Mouse (Mus musculus): Measurements from ENCODE around the gene Sys1. TPM values are rescaled to one million over a fixed set of nuclear protein-coding genes. Genes with fewer than 3 reads are reported as not detected.
A peak's percentile ranks its signal among the peaks of the same experiment; 100 is the strongest.

Gene Sys1
- total RNA-seq, 2 experiments from 2014 or later, result 43.9 to 45.8 TPM

DNA sequence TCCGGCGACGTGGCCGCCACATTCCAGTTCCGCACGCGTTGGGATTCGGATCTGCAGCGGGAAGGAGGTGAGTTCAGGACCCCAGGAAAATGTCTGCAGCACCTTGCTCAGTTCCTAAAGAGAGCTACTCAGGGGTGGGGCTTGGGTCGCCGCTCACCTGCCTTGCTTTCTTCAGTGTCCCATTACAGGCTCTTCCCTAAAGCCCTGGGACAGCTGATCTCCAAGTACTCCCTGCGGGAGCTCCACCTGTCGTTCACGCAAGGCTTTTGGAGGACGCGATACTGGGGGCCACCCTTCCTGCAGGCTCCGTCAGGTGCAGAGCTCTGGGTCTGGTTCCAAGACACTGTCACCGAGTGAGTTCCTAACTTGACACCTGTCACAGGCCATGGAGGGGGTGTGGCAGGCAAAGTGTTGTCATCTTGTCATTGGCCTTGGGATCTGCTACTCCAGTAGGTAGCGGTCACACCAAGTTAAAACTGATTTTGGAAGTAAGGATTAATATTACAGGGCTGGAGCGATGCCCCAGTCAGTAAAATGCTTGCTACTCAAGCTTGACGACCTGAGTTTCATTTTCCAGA is 41.0 kb downstream of the Sys1 start:
- DNase-seq (ENCODE audit: low spot score in 2 of 2), result no peak

DNA sequence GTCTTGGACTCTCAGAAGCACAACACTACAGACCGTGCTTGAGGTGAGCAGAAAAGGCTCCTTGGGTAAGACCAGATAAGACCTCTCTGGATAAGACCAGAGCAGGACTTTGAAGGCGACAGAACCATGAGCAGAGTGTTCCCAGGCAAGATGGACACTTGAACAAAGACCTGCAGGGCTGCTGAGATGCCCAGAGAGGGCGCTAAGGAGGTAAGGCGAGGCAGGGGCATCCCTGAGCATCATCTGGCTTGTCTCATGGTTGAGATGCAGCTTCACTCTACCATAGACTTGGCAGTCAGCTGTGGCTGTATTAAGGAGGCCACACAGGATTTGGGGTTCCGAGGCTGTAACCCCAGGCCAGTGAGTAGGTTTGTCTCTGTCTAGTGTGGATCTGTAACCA is 42.6 kb downstream of the Sys1 start:
- no peak for DNase-seq (ENCODE audit: low spot score in 2 of 2)

DNA sequence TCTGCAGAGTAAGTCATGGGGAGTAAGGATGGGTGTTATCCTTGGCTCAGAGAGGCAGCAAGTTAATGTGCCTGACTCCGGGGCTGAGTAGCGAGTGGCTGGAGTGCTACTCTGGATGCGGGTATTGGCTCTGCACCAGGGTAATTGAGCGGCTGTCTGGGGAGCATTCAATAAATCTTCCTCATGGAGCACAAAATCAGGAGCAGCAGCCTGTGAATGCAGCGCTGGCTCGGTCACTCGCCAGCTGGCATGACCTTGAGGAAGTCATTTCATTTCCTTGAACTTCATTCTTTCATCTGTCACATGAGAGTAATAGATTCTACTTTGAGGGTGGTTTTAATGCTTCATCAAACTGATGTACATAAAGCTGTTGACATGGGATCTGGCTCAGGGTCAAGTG is 43.7 kb downstream of the Sys1 start:
- DNase-seq (ENCODE audit: low spot score in 2 of 2), result no peak

DNA sequence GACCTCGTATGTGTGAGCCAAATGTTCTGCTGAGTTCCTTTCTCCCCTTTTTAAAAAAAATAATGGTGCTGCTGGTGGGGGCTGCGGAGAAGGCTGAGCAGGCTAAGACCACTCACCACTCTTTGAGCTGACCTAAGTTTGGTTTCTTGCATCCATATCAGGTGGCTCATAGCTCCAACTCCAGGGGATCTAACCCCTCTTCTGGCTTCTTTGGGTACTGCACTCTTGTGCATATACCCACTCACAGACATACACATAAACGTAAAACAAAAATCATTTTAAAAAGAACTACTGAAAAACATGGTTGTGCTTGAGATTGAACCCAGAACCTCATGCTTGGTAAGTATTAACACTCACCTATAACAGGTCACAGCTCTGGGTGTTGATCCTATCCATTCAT is 48.2 kb downstream of the Sys1 start:
- DNase-seq (ENCODE audit: low spot score in 2 of 2), result no peak

DNA sequence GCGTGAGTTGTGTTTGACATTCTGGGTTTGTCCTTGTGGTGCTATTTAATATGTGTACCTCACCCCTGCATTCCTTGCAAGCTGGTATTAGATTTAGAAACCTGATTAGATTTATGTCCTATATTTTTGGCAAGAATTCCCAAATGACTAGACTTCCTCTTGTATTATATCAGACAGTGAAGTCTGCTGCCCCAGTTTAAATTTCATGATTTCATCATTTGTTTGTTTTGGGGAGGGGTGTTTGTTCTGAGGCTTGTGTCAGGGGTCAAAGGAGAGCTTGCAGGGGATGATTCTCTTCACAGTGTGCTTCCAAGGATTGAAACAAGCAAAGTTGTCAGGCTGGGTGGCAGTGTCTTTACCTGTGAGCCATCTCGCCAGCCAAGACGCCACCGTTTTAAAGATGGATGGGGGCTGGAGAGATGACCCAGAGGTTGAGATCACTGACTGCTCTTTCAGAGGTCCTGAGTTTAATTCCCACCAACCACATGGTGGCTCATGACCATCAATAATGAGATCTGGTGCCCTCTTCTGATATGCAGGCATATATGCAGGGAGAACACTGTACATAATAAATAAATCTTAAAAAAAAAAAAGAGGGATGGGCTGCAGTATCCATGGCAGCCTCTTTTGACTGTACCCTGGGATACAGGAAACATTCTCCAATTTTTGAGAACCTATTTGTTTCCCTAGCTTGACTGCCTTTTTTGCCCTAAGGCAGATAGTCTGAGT is 49.0 kb downstream of the Sys1 start:
- DNase-seq (ENCODE audit: low spot score in 2 of 2), result no peak

DNA sequence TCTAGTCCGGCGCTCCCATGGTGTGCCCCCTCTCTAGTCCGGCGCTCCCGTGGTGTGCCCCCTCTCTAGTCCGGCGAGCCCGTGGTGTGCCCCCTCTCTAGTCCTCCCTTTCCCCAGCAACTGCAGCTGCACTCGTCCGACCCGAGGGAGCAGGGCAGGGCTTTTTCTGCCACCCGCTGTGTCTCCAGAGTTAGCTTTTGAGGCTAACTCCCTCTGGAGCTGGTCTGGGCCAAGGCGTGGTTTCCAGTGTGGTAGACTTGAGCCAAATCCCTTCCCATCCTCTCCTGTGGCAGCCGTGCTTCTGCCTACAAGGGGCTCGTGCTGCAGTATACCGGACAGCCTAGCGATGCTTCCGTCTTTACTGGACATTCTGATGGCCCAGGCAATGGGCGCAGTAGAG is 51.0 kb downstream of the Sys1 start:
- no peak for DNase-seq (ENCODE audit: low spot score in 2 of 2)

DNA sequence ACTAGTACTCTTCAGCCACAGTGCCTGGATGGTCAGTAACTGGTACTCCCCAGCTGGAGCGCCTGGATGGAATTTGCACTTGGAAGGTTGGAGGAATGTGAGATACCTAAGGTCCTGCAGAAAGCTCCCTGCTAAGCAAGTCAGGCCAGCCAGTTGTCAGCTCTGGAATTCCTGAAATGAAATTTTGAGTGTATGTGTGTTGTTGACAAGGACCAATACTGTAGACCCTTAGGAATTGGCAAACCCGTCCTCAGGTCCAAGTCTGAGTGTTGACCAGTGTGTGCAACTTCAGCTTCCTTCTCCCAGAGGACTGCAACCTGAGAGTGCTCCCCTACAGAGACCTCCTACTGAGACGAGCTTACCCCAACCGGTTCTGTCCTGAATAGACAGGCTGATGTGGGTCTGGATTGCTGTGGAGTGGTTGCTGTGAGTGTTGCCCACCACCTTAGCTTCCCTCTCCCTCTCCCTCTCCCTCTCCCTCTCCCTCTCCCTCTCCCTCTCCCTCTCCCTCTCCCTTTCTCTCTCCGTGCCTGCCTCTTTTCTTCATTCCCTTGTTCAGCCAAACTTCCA is 53.9 kb downstream of the Sys1 start:
- DNase-seq (ENCODE audit: low spot score in 2 of 2), result no peak

DNA sequence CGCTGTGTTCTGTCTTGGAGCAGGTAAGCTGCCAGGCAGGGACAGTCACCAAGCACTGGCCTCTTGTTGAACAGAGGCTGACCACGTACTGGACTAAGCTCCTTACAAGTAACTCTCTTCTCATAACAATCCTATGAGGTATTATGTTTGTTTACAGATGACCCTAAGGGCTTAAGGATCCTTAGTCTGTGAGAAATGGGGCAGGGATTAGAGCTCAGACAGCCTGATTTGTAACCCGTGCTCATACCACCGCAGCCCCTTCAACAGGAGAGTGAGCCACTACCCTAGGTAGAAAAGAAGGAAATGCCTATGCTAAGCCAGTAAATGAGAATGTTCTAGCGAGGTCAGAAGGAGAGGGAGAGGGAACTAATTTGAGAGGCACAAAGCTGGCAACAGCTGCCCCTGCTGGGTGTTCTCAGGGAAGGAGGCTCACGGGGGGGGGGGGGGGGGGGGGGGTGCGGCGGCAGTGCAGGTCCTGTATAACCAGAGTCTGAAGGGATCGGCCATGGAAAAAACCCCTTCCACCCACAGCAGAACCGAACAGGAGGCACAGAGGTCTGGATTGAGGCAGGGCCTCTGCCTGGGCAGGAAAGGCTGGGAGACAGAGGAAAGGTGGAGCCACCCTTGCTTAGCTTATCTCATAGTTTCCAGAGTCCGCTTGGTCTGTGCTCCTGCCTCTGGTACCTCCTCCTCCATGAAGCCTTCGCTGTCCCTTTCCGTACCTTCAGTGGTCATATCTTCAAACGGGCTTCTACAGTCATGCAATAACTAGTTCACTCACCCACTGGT is 55.6 kb downstream of the Sys1 start:
- DNase-seq (ENCODE audit: low spot score in 2 of 2), result no peak

DNA sequence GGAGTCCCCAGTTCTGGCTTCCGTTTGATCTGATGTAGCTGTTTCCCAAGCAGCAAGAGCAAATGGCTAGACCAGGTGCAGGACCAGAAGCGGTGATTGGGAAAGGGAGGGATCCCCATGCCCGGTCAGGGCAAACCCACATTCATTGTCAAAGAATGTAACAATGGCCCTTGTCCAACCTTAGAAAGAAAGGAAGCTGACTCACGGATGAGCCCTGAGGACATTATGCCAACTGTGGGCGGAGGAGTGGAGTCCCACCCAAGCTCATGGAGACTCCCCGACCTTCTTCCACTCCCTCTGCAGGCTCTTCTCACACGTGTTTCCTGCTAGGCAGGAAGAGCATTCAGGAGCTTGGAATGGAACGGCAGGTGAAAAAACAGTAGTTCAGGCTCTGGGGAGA is 56.6 kb downstream of the Sys1 start:
- no peak for DNase-seq (ENCODE audit: low spot score in 2 of 2)

DNA sequence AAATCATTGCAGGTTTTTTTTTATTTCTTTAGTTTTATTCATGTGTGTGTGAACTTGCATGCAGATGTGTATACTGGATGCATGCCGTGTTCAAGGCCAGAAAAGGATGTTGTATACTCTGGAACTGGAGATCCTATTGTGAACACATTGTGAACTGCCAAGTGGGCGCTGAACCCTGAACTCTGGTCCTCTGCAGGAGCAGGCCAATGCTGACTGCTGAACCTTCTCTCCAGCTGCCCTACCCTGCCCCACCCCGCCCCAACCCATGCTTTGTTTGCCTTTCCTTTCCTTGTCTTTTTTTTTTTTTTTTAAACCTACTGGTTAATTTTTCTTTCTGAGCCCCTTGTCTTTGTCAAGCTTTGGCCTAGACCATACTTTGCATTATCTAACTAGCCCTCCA is 58.2 kb downstream of the Sys1 start:
- no peak for DNase-seq (ENCODE audit: low spot score in 2 of 2)

DNA sequence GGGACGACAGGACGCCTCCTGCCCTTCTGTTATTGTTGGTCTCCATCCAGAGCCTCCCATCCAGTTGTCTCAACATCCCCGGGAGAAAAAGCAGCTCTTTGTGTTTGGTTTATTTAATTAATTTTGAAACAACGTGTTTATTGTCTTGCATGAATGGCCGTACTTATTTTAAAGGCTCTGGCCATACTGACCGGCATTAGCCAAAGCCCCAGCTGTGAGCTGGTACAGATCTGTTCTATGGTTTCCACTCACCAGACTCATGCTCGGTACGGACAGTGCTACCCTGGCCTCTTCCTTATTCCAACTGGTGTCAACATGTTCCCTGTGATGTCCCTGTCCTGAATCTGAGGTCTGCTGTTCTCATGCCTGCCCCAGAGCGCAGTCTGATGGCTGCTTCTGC is 59.1 kb downstream of the Sys1 start:
- DNase-seq (ENCODE audit: low spot score in 2 of 2), result no peak

DNA sequence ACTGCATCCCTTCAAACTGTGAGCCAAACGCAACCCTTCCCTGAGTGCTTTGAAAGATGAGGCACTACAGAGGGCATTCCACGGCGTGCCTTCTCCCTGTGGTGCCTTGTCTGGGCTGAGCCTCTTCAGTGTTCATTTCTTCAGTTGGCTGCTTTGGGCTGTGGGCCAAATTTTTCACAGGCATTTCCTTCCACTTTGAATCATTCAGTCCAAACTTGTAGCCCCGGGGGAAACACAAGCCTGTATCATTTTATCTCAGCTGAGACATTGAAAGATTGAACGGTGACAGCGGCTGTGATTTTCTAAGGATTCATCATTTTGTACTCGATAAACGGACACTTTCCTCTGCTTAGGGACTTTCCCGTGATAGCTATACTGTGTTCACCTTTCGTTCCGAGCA is 59.8 kb downstream of the Sys1 start:
- no peak for DNase-seq (ENCODE audit: low spot score in 2 of 2)

DNA sequence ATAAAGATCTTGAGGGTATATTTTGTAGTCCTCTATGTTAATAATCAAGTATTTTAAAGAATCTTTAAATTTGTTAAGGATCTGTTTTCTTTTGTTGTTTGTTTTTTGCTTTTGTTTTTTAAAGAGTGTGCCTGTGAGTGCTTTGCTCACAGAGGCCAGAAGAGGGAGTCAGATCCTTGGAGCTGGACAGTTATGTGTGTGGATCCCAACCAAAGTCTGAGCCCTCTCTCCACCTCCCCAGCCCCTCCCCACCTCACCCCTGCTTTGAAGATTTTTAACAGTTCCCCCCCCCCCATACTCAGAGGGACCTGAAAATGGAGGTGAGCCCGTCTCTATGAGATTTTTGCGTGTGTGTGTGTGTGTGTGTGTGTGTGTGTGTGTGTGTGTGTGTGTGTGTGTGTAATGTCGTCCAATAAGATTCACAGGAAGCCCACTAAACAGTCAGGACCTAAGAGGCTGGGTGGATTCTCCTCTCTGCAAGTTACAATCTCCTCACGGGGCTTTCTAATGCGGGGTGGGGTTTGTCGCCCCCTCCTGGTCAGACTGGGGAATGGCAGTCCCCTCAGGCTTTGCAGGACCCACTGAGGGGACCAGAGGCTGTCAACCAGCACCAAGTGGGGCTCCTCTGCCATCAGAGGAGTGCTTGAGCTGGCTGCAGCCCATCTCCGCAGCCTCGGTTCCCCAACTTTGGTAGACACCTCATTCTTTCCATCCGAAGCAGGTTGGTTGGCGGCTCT is 60.9 kb downstream of the Sys1 start:
- peak; percentile 54 to 61 for DNase-seq (ENCODE audit: low spot score in 2 of 2)

DNA sequence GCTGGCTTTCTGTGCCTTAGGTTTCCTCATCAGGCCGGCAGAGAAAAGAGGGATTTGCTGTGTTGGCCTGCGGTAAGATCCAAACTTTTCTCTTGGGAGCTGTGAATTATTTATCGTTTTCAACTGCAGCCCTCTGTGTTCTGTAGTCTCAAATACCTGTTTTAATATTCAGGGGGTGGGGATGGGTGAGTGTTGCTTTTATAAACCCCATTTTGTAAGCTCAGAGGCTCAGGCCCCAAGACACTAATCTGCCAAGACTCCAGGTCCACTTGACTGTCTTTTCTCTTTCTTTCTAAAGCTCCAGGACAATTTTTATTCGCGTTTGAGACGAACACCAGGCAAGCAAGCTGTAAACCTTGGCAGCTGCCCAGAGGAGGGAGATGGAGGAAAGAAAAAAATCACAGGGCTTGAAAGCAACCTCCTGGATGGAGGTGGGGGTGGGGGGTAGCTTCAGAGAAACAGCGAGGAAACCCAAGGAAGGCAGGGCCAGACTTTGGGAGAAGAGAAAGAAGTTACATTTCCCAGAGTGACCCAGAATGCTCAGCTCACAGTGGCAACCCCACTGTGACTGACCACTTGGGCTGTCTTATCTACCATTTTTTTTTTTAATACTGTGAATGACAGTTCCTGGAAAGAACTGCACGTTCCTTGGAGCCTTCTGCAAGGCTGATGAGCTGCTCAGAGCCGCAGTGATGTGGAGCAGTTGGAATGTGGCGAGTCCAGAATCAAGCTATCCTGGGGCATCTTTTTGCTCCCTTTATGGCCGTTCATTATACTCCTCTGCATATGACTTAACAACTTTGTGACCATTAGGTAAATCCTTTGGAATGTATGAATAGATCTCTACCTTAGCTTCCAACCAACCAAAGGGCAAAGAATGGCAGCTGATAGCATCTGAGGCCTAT is 61.8 kb downstream of the Sys1 start:
- DNase-seq (ENCODE audit: low spot score in 2 of 2), result peak; percentile 28 to 43

DNA sequence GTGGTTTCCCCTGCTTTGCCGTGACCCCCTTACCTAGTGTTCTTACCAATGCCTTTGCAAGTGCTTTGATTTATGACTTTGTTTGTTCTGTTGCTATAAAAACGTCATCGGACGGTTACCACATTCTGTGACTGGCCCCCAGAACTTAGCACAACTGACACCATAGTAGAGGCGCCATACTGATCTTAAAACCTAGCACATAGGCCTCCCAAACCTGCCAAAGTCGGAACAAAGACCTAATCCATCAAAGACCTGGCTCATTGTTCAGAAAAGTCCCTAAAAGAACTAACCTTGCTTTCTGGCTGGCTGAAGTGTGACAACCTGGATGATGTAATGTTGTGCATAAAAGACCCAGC is 62.4 kb downstream of the Sys1 start:
- no peak for DNase-seq (ENCODE audit: low spot score in 2 of 2)

DNA sequence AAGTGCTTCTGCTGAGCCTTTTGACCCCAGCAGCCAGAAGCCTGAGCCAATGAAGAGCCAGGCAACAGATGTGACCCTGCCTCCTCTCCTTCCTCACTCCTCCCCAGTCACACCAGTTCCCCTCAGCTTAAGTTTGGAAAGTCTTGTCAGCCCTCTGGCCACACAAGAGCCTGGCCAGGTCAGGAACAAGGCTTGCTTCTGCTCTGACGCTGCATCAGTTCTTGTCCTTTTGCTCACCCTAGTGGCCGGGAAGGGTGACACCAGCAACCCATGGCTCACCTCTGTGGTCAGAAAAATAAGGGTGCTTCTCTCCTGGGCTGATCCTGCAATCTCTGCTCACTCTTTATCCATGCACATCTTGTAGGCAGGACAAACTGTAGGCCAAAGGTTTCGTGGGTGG is 64.0 kb downstream of the Sys1 start:
- DNase-seq (ENCODE audit: low spot score in 2 of 2), result peak; percentile 18 to 35

DNA sequence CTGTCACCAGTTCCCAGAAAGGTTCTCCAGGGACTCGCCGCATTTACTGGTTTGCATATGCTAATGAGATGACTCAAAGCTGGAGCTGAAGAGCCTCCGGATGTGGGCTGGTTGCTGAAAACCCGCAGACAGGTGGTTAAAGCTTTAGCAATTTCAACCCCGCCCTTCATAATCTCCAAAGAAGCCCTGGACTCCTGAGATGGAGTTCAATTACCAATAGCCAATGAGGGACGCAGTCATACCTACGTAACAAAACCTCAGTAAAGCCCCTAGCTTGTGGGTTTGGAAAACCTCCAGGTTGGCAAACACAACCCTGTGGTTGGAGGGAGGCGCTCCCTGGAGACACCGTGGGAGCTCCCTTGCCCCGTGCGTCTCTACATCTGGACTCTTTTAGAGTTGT is 65.1 kb downstream of the Sys1 start:
- DNase-seq (ENCODE audit: low spot score in 2 of 2), result no peak

DNA sequence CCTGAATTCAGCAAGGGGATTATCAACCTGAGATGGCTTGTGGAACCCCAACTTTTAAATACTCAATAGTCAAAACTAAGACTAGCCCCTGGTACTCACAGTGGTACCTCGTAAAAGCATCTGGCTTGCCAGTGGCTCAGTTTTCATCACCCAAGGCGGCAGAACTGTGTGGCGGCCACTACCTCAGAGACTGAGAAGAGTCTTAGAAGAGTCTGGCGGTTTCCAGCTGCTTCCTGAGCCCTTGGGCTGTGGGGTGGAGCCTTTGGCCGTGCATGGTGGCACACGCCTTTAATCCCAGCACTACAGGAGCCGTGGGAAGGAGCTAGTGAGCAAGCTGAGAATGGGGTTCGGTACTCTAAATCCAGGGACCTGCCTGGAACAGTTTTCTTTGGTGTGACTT is 65.5 kb downstream of the Sys1 start:
- no peak for DNase-seq (ENCODE audit: low spot score in 2 of 2)

DNA sequence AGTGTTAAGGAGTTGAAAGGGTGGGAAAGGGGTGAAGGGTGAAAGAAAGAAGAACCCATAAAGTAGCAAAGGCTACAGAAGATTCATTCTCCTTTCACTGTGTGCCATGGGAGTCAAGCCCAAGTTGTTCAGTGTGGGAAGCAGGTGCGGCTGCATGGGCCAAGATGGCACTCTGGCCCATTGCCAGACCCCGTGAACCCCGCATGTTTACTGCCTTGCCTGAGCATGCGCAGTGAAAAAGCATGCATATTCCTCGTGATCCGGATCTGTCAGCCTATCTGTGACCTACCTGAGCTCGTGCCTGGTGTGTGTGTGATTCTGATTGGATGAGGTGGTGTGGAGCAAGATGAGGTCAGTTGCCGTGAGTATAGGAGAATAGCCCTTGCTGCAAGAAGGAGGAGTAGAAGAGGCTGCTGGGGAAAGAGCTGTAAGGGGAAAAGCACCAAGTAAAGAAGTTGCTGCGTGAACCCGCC is 66.6 kb downstream of the Sys1 start:
- no peak for DNase-seq (ENCODE audit: low spot score in 2 of 2)

DNA sequence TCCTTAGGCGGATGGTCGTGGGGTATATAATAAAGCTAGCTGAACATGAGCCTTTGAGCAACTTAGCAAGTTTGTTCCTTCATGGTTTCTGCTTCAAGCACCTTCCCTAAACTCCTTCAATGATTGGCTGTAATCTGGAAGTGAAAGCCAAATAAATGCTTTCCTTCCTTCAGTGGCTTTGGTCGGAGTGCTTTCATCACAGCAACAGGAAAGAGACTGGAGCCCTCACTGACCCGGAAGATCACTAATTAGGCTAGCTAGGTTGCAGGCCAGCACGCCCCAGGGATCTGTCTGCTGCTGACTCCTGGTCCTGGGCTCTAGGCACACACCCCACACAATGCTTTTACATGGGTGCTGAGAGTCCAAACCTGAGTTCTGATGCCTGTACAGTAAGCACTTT is 71.8 kb downstream of the Sys1 start:
- no peak for DNase-seq (ENCODE audit: low spot score in 2 of 2)

All from layer of hippocampus, postnatal 10 days (tissue).